Mouse (Mus musculus): ENCODE results near the gene Elp5. TPM values are rescaled to one million over a fixed set of nuclear protein-coding genes. Genes with fewer than 3 reads are reported as not detected.
A peak's percentile ranks its signal among the peaks of the same experiment; 100 is the strongest.

The Elp5 gene
- polyA plus RNA-seq, 1 experiment from 2014 or later: 162 TPM

GRCm38 (mm10) chr11:70024151-70024514, 41.8 kb upstream of the Elp5 start:
- WGBS: 13% methylated on average over 6 of the region's 6 CpGs
- Histone ChIP-seq H3K9me3 (ENCODE audit: control insufficient read depth, low read length) (no peaks in the 10 kb centered on the region), H3K4me1 (ENCODE audit: control insufficient read depth, insufficient read depth, low read length) (peaks cover 82% of the 10 kb centered on the region), H3K4me3 (replicated peaks; ENCODE audit: low read depth, low read length) (peak overlapping the region; percentile 39), H3K9ac (replicated peaks; ENCODE audit: low read length) (peak overlapping the region; percentile 47), H3K36me3 (ENCODE audit: control insufficient read depth, insufficient read depth, low read length) (no peaks in the 10 kb centered on the region), H3K27ac (replicated peaks; ENCODE audit: low read depth, low read length) (peak overlapping the region; percentile 66), H3K4me2 (ENCODE audit: low read length) (peak overlapping the region; percentile 71), H3K27me3 (ENCODE audit: control insufficient read depth, insufficient read depth, low read length) (no peaks in the 10 kb centered on the region)
- ATAC-seq (ENCODE audit: low FRiP score, low TSS enrichment): no peak
- no peak for DNase-seq

- H3K4me2 ChIP-seq (ENCODE audit: low read length): peak overlapping the region; percentile 71
- peak overlapping the region; percentile 47 for H3K9ac ChIP-seq (replicated peaks; ENCODE audit: low read length)
- DNase-seq (peak; percentile 83), ATAC-seq (ENCODE audit: low FRiP score, low TSS enrichment) (no peak)
- no peaks in the 10 kb centered on the region for H3K36me3 ChIP-seq (ENCODE audit: control insufficient read depth, insufficient read depth, low read length)
- H3K9me3 ChIP-seq (ENCODE audit: control insufficient read depth, low read length): no peaks in the 10 kb centered on the region
- WGBS: 5% methylated on average over 22 of the region's 29 CpGs
- peaks cover 82% of the 10 kb centered on the region for H3K4me1 ChIP-seq (ENCODE audit: control insufficient read depth, insufficient read depth, low read length)
- H3K27ac ChIP-seq (replicated peaks; ENCODE audit: low read depth, low read length): peak overlapping the region; percentile 66
- peak overlapping the region; percentile 39 for H3K4me3 ChIP-seq (replicated peaks; ENCODE audit: low read depth, low read length)
- H3K27me3 ChIP-seq (ENCODE audit: control insufficient read depth, insufficient read depth, low read length): no peaks in the 10 kb centered on the region
Observed at GRCm38 (mm10) chr11:70023481-70024150, 41.3 kb upstream of the Elp5 start.

GRCm38 (mm10) chr11:70021264-70022132, 39.2 kb upstream of the Elp5 start:
- peak overlapping the region; percentile 94 for H3K27ac ChIP-seq (replicated peaks; ENCODE audit: low read depth, low read length)
- H3K9ac ChIP-seq (replicated peaks; ENCODE audit: low read length): peak overlapping the region; percentile 80; the same call in 1 of the 2 replicates
- H3K4me1 ChIP-seq (ENCODE audit: control insufficient read depth, insufficient read depth, low read length): peaks cover 73% of the 10 kb centered on the region
- H3K4me3 ChIP-seq (replicated peaks; ENCODE audit: low read depth, low read length): peak overlapping the region; percentile 77
- peak overlapping the region; percentile 89 for H3K4me2 ChIP-seq (ENCODE audit: low read length)
- H3K9me3 ChIP-seq (ENCODE audit: control insufficient read depth, low read length): no peaks in the 10 kb centered on the region
- H3K36me3 ChIP-seq (ENCODE audit: control insufficient read depth, insufficient read depth, low read length): no peaks in the 10 kb centered on the region
- ATAC-seq (ENCODE audit: low FRiP score, low TSS enrichment) (peak; percentile 87), DNase-seq (peak; percentile 99)
- H3K27me3 ChIP-seq (ENCODE audit: control insufficient read depth, insufficient read depth, low read length): no peaks in the 10 kb centered on the region
- under 1% methylated on average over 40 of the region's 40 CpGs for WGBS

GRCm38 (mm10) chr11:70020731-70021263, 38.5 kb upstream of the Elp5 start:
- Histone ChIP-seq H3K9ac (replicated peaks; ENCODE audit: low read length) (peak overlapping the region; percentile 80), H3K36me3 (ENCODE audit: control insufficient read depth, insufficient read depth, low read length) (no peaks in the 10 kb centered on the region), H3K27ac (replicated peaks; ENCODE audit: low read depth, low read length) (peak overlapping the region; percentile 94), H3K9me3 (ENCODE audit: control insufficient read depth, low read length) (no peaks in the 10 kb centered on the region), H3K4me1 (ENCODE audit: control insufficient read depth, insufficient read depth, low read length) (peaks cover 66% of the 10 kb centered on the region), H3K27me3 (ENCODE audit: control insufficient read depth, insufficient read depth, low read length) (no peaks in the 10 kb centered on the region), H3K4me3 (replicated peaks; ENCODE audit: low read depth, low read length) (peak overlapping the region; percentile 77), H3K4me2 (ENCODE audit: low read length) (peak overlapping the region; percentile 89)
- DNase-seq (peak; percentile 89), ATAC-seq (ENCODE audit: low FRiP score, low TSS enrichment) (peak; percentile 83)
- 1% methylated on average over 8 of the region's 8 CpGs for WGBS

GRCm38 (mm10) chr11:70020022-70020631, 37.8 kb upstream of the Elp5 start:
- ATAC-seq (ENCODE audit: low FRiP score, low TSS enrichment) (no peak), DNase-seq (peak; percentile 38)
- peak overlapping the region; percentile 89 for H3K4me2 ChIP-seq (ENCODE audit: low read length)
- 9% methylated on average over 8 of the region's 8 CpGs for WGBS
- peaks cover 63% of the 10 kb centered on the region for H3K4me1 ChIP-seq (ENCODE audit: control insufficient read depth, insufficient read depth, low read length)
- peak overlapping the region; percentile 80; the same call in 1 of the 2 replicates for H3K9ac ChIP-seq (replicated peaks; ENCODE audit: low read length)
- peak overlapping the region; percentile 94 for H3K27ac ChIP-seq (replicated peaks; ENCODE audit: low read depth, low read length)
- no peaks in the 10 kb centered on the region for H3K9me3 ChIP-seq (ENCODE audit: control insufficient read depth, low read length)
- no peaks in the 10 kb centered on the region for H3K36me3 ChIP-seq (ENCODE audit: control insufficient read depth, insufficient read depth, low read length)
- peak overlapping the region; percentile 77 for H3K4me3 ChIP-seq (replicated peaks; ENCODE audit: low read depth, low read length)
- H3K27me3 ChIP-seq (ENCODE audit: control insufficient read depth, insufficient read depth, low read length): no peaks in the 10 kb centered on the region

- Histone ChIP-seq H3K36me3 (ENCODE audit: control insufficient read depth, insufficient read depth, low read length) (no peaks in the 10 kb centered on the region), H3K4me2 (ENCODE audit: low read length) (peak overlapping the region; percentile 89), H3K4me3 (replicated peaks; ENCODE audit: low read depth, low read length) (peak overlapping the region; percentile 77), H3K27me3 (ENCODE audit: control insufficient read depth, insufficient read depth, low read length) (no peaks in the 10 kb centered on the region), H3K9me3 (ENCODE audit: control insufficient read depth, low read length) (no peaks in the 10 kb centered on the region), H3K9ac (replicated peaks; ENCODE audit: low read length) (peak overlapping the region; percentile 80; the same call in 1 of the 2 replicates), H3K27ac (replicated peaks; ENCODE audit: low read depth, low read length) (peak overlapping the region; percentile 94), H3K4me1 (ENCODE audit: control insufficient read depth, insufficient read depth, low read length) (peaks cover 64% of the 10 kb centered on the region)
- 17% methylated on average over 2 of the region's 2 CpGs for WGBS
- ATAC-seq (ENCODE audit: low FRiP score, low TSS enrichment) (no peak), DNase-seq (no peak)
Observed at GRCm38 (mm10) chr11:70019495-70020021, 37.2 kb upstream of the Elp5 start.

GRCm38 (mm10) chr11:70018131-70018990, 36.0 kb upstream of the Elp5 start:
- Histone ChIP-seq H3K27me3 (ENCODE audit: control insufficient read depth, insufficient read depth, low read length) (no peaks in the 10 kb centered on the region), H3K9ac (replicated peaks; ENCODE audit: low read length) (peak overlapping the region; percentile 80), H3K4me1 (ENCODE audit: control insufficient read depth, insufficient read depth, low read length) (peaks cover 57% of the 10 kb centered on the region), H3K9me3 (ENCODE audit: control insufficient read depth, low read length) (no peaks in the 10 kb centered on the region), H3K4me3 (replicated peaks; ENCODE audit: low read depth, low read length) (peak overlapping the region; percentile 77), H3K4me2 (ENCODE audit: low read length) (peak overlapping the region; percentile 89), H3K27ac (replicated peaks; ENCODE audit: low read depth, low read length) (peak overlapping the region; percentile 94), H3K36me3 (ENCODE audit: control insufficient read depth, insufficient read depth, low read length) (peaks cover 9% of the 10 kb centered on the region)
- WGBS: under 1% methylated on average over 25 of the region's 25 CpGs
- ATAC-seq (ENCODE audit: low FRiP score, low TSS enrichment) (no peak), DNase-seq (peak; percentile 94)
